Mouse (Mus musculus) cerebellum, adult 2 months (tissue): ENCODE measurements around the gene Olfr64.

Experiments used
- CTCF ChIP-seq: fragments of 200-500 bp; IDR thresholded peaks from 2 replicates; pipeline ENCODE4 v1.5.1; 2011; ENCODE audit warnings: low read depth, mild to moderate bottlenecking, control low read depth, low read length, moderate library complexity, borderline replicate concordance; ENCODE audit not compliant: insufficient read depth
- POLR2A ChIP-seq: fragments of 200-500 bp; IDR thresholded peaks from 2 replicates; pipeline ENCODE4 v1.6.1; 2011; ENCODE audit warnings: low read length, control low read depth, borderline replicate concordance; ENCODE audit not compliant: insufficient read depth

DNA sequence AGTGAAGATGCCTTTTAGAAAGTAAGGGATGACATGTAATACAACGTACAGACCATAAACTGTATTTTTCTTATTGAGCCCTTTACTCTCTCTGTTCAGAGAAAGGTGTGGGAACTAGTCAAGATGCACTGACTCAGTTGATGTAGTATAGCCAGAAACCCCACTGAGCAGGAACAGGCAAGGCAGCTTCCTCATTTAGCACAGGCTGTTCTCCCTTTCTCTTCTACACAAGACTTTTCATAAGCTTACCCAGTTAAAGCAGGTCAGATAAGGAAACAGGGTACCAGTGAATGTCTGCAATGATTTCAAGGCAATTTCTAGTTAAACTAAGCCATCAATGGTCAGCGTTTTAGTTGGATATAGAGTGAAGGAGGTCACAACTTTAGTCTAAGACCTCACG, 32.8 kb downstream of the Olfr64 start:
- TF ChIP-seq CTCF (no peak), POLR2A (no peak)
